Mouse (Mus musculus) heart, postnatal 10 days (tissue): ENCODE results near the gene Ppp1r14b. TPM values are rescaled to one million over a fixed set of nuclear protein-coding genes. Genes with fewer than 3 reads are reported as not detected.

Source experiments
- DNase-seq, 2 experiments: peaks; one replicate each; pipeline ENCODE4 v3.0.0; 2021
- intact Hi-C: fragments of 180-260 bp; cut with DNase I; formaldehyde crosslinking; loops from one replicate; pipeline ENCODE4 v1.15.1; 2025
- total RNA-seq, 2 experiments: library from RNA; stranded (reverse); gene quantifications; 2 replicates each; pipeline ENCODE4 v1.2.3; 2021

The Ppp1r14b gene
- total RNA-seq, 2 experiments from 2014 or later, result 168 to 180 TPM

DNA sequence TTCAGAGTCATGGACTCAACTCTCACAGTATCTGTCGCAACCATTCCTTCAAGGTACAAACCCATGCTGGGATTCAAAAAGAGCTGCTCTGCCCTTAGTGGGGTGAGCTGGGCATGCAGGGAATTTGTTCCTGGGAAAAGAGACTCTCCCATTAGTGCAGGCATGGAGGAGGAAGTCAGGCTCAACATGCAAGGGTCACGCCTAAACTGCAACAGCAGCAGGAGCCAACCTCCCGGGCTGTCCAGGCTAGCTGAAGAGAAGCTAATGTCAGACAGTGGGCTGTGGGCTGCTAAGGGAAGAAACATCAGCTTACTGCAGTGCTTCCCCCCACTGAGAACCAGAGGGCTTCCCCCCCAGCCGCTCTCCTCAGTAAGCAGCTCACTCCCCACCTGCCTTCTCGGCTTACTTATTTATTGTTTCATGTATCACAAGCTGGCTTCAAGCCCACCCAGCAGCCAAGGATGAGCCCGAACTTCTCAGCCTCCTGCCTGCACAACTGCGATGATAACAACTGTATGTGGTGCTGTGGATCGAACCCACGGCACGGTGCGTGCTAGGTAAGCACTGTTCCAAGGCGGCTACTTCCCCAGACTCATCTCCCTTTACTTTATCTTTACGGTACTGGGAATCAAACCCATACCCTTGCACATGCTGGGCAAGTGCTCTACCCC, 2.4 kb upstream of the Ppp1r14b start:
- no peak for DNase-seq
- intact Hi-C loops, result no loop called here

DNA sequence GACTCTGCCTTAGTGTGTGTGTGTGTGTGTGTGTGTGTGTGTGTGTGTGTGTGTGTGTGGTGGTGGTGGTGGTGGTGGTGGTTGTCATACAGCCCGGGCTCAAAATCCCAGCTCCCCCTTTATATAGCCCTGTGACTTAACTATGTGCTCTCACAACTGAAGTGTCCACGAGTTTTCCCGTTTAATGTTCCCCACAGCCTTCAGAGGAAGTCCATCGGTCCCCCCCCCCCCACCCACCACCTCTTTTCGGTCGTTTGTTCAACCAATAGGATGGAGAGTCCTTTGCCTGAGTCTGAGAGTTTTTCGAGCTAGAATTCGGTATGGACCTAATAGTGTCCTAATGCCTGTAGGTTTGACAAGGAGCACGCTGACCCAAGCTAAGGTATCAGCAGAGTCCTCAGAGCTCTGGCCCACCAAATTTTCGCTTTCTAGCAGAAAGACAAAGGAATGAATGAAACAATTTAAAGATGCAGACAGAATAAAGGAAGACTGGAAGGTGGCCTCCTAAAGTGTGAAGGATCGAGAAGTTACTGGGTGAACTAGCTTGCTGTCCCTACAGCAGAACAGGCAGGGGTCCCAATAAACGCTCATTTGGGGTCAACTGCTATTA, 1.1 kb upstream of the Ppp1r14b start:
- intact Hi-C loops, result loop anchor here (1.0 kb wide), 1 partner anchor 21 kb away; no protein-coding TSS in a partner anchor
- DNase-seq, result no peak

DNA sequence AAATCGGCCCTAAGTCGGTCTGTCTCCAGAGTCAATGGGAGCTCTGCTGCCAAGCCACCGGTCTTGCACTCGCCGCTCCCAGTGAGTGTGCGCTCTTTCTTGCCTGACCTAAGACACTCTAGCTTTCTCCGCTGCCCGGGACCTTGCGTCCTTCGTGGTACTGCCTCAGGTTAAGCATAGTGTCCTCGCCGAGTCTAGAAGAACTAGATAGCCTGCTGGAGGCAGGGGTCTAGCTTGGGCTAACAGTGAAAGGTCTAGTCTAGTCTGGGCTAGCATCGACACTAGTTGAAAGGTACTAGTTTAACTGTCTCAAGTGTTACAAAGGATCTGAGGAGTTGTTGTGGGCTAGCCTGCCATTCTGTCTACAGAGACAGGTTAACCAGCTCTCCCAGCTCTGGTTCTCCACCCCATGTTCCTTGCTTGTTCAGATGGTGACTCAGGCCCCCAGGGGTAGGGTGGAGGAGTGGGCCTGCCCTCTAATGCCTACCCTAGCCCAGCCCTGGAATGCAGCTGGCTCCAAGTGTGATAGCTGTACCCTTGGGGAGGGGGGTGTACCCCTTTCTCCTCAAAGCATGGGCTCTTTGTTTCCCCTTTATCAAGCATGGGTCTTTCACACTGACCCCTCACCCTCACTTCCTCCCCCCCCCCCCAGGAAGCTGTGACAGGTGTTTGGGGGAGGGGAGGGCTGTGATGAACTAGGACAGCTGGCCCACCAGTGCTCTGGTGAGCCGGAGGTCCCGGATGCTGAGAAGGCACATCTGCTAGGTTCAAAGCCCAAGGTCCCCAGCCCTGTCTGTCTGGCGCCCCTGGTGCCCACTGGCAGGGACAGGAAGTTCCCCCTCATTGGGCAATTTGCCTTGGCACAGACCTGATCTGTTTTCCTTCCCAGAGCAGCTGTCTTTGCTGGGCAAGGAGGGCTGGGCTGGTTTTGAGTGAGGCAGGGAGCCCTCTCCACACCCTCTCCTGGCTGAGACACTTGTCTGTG, 1.1 kb downstream of the Ppp1r14b start, which contains the start of gene Plcb3:
Gene Plcb3 (minus strand): TSS at position 934 of the 985 bp plus-strand sequence.
- DNase-seq, result peak; percentile 77 to 84
- intact Hi-C loops, result loop anchor here (5.0 kb wide), 1 partner anchor 34 kb away; the partner anchor contains the start of genes Bad and Gpr137

DNA sequence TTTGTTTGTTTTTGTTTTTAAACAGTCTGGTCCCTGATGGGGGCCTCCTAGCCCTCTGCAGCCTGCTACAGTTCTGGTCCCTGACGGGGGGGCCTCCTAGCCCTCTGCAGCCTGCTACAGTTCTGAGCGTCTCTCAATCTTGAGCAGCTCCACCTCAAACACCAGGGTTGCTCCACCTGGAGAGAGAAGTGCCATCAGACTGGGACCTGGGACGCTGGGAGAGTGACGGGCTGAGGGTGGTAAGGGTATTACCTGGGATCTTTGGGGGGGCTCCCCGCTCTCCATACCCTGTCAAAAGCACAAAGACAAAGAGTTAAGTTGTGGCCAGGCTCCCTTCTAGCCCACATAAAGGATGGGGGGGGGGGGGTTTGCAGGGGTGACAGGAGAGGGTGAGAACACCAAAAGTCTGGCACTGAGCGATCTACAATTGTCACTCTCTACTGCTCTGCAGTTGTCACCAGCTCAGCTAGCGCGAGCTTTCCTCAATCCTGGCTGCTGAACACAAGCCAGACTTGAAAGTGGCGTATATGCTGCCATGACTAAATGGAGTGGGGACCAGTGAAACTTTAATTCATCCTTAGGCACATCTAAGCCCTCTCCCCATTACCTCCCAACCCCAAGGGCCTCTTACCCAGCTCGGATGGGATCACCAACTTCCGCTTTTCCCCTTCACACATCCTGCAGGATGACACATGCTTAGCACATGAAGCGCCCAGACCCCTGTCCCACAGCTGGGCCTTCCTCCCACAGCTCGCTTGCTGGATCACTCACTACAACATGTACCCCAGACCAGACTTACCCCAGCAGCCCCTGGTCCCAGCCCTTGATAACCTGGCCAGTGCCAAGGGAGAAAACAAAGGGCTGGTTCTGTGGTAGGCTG, 3.2 kb downstream of the Ppp1r14b start:
- DNase-seq, result no peak
- intact Hi-C loops, result loop anchor here (2.0 to 5.0 kb wide), 3 partner anchors 36 to 53 kb away; partner anchors contain the start of genes Bad, Catsperz and Gpr137

DNA sequence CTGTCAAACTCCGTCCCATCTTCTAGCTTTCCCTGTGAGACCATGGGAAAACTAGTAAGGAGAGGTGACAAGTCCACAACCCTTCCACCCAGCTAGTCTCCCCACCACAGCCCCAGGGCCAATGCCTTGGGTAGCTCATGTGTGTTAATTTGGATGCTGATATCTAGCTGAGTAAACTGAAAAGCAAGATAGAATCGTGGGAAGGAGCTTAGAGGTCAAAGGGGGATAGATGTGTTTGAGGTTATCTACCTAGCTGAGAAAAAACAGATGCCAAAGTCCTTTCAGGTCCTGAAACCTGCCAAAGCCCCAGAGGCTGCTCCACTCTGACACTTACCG, 3.8 kb downstream of the Ppp1r14b start:
- intact Hi-C loops, result loop anchor here (2.0 to 5.0 kb wide), 3 partner anchors 36 to 54 kb away; partner anchors contain the start of genes Bad, Catsperz and Gpr137
- DNase-seq, result no peak

DNA sequence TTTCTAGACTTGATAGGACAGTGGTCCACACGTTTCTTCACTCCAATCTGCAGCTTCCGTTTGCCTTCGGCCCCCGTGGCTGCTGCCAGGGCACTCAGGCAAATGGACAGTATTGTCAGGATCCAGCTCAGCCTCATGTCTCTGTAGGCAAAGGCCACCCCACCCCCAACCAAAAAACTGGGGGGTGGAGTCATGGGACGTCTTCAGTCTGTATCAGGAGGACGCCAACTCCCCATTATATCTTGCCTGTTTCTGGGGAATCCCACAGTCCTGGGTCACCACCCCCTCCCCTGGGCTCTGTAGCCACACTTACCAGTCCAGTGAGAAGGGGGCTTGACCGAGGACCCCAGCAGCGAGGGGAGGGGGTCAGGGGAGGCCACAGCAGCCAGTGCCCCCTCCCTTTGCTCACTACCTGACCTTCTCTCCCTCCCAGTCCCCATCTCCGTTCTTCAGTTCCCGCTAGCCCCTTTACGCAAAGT, 4.3 kb downstream of the Ppp1r14b start:
- intact Hi-C loops, result loop anchor here (2.0 to 5.0 kb wide), 3 partner anchors 37 to 54 kb away; partner anchors contain the start of genes Bad, Catsperz and Gpr137
- DNase-seq, result peak; percentile 38 to 46

DNA sequence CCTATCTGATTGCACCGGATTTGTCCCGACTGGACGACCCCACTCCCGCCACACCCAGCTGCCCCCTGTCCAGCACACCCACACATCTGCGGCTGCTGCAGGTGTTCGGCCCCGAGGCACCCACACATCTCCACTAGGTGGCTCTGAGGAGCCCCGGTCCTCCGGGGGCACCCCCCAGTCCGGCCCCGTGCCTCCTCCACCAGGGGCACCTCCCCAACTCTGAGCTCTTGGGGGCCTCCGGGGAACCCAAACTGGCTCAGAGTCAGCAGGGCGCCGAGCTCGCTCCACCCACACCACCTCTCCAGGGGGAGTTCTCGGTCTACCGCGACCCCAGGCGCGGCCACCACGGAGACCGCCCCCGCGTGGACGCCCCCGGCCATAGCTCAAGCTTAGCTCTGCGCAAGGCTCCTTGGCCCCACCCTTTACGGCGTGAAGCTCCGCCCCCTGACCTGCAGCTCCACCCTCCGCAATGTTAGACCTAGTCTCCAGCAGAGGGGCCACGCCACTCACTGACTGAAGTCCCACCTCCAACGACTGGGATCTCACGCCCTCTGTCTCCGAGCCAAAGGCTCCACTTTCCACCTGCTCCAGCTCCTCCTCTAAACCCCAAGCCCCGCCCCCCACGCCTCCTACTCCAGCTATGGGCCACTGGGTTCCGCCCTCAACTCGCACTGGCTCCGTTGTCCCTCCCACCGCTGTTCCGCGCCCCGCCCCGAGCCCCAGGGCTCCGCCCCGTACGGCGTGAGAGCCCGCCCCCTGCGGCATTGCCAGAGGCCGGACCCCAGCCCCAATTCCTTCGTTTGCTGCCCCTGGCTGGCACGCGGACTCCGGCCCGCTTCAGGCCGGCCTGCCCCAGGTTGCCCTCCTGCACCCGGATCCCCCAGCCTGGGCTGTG, 5.0 kb downstream of the Ppp1r14b start:
- intact Hi-C loops, result loop anchor here (2.0 to 5.0 kb wide), 3 partner anchors 37 to 55 kb away; partner anchors contain the start of genes Bad, Catsperz and Gpr137
- DNase-seq, result peak; percentile 100

DNA sequence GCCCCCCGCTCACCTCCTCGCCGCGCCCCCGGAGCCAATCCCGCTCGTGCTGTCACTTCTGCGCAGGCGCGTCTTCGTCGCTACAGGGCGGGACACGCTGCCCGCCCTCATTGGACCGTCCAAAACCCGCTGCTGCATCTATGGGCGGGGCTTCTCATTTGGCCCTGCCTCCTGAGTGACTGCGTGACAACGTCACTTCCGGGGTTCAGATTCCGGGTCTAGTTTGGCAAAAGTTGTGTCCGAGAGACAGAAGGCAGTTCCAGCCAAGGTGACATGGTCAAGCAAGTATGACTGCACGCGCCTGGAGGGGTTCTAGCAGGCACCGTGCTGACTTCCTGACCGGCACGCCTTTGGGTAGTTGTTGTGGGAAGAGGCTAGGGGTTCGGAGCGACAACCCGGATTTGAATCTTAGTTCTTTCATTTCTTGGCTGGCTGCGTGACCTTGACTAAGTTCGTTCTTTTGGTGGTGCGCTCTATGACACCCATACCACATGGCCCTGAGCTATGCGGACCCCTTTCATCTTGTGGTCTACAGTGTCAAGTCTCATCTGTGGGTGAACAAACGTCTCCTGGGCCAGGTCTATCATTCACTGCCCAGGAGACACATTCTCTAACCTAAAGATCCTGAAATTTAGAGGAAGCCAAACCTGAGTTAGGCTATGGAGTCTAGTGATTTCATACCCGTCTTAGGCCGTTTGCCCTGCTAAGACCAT, 5.8 kb downstream of the Ppp1r14b start, which contains the start of gene Fkbp2:
Gene Fkbp2 (minus strand): TSS at position 121 of the 713 bp plus-strand sequence.
- peak; percentile 99 to 100 for DNase-seq
- intact Hi-C loops, result no loop called here

DNA sequence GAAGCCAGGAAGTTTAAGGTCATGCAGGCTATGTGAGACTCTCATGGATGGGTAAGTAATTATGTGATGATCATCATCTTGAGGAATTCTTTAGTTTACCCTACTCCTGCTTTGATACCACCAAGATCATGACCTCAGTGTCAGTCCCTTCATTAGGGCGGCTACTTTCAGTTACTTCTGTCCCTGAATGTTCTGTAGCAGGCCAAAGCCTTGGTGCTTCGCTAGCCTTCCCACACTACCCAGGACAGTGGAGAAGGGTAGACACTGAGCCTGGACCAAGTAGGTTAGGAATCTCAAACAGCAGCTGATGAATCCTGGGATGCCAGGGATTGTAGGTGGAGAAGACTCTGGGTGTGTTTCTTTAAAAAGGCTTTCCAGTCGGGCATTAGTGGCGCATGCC, 6.7 kb downstream of the Ppp1r14b start:
- no peak for DNase-seq
- intact Hi-C loops, result no loop called here

DNA sequence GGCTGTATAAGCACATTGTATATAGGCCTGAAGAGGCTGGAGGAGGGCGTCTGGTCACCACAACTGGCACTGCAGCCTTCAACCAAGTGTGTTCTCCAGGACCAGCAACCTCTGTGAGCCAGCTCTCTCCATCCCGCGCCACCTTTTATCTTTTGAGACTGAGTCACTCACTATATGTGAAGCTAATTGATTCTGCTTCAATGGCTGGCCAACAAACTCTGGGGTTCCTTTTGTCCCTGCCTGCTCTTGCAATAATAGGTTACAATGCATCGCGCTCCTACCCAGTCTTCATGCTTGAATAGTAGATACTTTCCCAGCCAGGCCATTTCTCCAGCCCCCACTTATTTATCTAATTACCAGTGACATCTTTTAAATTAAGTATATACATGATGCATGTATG, 8.9 kb downstream of the Ppp1r14b start:
- intact Hi-C loops, result no loop called here
- DNase-seq, result no peak

DNA sequence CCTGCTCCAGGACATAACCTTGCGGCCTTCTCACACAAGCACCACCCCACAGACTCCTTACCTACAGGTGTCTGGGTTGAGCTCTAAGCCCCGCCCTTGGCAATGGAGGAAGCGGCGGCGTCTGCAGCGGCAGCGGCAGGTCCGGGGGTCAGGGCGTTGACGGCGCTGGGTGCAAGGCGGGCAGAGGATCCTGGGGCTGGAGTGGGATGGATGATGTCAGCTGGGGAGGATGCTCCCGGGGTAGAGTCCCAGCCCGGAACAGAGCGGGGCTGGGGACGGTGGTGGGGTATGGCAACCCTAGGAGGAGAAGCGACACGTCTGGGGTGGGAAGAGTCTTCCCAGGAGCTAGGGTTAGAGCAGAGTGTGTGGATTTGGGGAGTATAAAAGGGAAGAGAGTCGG, 10.5 kb downstream of the Ppp1r14b start:
- intact Hi-C loops, result no loop called here
- DNase-seq, result no peak

DNA sequence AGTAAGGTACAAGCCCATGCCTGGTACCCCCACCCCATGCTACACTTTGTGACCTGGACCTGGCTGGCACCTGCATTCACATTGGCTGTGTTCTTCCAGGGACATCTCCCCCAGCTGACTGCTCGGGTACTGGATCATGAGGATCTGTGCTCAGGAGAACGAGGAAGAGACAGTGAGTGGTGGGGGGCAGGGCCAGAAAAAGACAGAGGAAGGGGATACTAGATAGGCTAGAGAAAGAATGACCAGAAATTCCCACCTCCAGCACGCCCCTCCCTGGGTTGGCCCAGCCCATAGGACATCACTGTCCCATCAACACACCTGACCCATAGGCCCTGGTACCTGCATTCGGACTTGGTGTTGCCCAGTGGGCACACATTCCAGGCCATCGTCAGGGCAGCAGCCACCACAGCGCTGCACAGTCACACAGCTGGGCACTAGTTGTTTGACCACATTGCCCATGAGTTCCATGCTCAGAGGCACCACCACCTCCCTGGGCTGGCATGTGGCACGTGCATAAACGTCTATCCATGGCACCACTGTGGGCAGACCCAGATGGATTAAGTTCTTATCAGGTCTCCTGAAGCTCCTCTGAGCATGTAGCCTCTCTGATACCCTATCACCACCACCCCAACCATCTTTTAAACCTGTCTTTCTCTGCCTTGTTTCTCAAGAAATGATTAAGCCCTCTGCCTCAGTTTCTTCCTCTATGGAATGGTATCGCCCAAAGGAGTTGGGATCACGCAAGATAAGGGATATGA, 11.4 kb downstream of the Ppp1r14b start:
- no peak for DNase-seq
- intact Hi-C loops, result no loop called here

DNA sequence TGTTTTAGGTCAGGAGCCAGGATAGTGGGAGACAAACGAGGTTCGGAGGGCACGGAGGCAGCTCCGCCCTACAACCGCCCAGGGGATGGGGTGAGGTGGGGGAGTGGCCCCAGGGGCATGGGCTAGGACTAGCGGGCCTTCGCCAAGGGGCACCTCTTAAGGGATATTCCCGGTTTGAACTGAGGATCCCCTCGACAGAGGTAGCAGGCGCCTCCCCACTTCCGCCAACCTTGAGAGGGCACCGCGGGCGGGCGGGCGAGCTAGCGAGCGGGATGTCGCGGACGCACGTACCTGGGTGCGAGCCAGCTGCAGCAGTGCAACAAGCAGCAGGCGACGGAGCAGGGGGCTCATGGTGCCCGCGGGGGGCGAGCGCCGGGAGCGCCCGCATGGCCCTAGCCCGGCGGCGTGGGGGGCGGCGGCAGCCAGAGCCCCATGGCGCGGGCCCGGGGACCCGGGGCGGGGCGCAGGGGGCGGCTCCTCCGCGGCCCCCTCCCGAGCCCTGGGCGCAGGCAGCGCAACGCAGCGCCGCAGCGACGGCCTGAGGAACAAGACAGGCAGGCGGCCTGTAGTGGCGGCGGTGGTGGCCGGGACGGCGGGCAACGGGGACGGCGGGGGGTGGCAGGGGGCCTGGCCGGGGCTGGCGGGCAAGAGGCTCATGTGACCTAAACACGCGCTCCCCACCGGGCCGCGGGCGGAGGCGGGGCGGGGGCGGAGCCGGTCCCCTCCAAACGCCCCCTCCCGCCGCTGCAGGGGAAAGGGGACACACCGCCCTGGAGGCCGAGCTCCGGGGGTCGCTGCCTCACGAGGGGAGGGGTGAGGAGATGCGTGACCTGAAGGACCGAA, 12.5 kb downstream of the Ppp1r14b start, which contains the start of gene Vegfb:
Gene Vegfb (minus strand): TSS at position 591 of the 843 bp plus-strand sequence.
- peak; percentile 78 to 80 for DNase-seq
- intact Hi-C loops, result no loop called here

DNA sequence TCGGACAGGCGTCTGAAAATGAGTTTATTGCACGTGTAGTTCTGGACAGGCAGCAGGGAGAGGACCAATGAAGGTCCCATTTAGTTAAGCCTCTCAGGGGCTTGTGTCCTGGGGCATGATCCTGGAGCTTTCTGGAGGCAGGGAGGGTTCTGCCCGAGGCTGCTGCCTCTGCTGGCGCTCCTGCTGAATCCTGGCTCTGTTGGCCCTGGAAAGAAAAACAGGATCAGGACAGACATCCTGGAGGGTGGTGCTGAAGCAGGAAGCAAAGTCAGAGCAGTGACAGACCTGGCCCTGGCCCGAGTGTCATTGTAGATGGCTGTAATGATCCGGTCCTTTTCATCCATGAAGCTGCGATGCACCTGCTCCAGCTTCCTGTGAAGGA, 13.1 kb downstream of the Ppp1r14b start:
- intact Hi-C loops, result no loop called here

DNA sequence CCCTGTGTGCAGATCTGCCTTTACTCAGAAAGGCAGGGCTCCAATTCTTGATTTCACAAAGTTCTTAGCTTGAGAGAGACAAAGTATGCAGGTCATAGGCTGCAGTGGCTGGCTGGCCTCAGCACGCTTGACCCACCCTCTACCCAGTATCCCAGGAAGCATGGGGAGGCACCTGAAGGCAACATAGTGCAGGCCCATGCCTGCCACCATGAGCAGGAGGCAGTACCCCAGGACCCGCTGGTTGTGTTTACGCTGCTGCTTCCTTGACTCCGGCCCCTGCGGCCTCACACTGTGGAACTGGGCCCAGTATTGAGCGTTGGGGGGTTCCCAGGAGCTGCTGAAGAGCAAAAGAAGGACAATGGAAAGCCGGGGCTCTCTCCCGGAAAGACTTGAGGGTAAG, 14.5 kb downstream of the Ppp1r14b start:
- intact Hi-C loops, result no loop called here
- DNase-seq, result no peak

More for the DNA sequence above, 13.1 kb downstream of the Ppp1r14b start:
- DNase-seq, result no peak

DNA sequence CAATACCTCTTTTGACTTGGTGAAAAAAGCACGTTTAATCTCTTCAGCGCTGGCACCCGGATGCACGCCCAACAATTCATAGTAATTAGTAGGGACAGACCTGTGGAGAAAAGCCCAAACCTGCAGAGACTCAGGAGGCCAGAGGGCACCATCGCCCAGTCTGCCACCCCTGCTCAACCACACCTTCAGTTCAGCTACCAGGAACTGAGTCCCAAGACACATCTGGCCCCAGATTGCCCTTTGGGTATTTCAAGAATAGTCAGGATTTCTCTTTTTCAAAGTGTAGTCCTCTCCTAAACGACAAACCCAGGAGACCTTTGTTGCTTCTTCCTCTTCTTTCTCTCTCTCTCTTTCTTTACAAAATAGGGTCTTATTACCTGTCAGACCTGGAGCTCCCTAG, 15.9 kb downstream of the Ppp1r14b start:
- no peak for DNase-seq
- intact Hi-C loops, result no loop called here
